ENCODE assay signal across 8 mouse cellular contexts in the genomic region with DNA sequence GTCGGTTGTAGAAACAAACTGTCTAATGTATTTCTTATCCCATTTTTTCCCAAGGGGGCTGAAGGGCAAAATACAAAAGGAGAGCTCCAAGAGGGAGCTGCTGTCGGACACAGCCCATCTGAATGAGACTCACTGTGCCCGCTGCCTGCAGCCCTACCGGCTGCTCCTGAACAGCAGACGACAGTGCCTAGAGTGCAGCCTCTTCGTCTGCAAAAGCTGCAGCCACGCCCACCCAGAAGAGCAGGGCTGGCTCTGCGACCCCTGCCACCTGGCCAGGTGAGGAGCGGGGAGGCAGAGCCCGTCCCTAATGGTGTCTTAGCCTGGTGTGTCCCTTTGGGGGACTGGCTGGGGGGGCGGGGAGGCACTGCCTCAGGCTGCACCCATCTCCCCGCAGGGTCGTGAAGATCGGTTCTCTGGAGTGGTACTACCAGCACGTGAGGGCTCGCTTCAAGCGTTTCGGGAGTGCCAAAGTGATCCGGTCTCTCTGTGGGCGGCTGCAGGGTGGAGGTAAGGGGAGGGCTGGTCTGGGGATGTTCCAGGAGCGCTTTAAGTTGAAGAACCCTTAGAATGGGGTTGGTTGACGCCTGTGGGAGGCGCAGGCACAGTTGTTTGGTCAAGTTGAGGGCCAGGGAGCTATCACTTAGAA. TPM values are rescaled to one million over a fixed set of nuclear protein-coding genes. Genes with fewer than 3 reads are reported as not detected.
A peak's percentile ranks its signal among the peaks of the same experiment; 100 is the strongest.
DNase-seq lines count a peak whose midpoint lies in the region; ATAC-seq and TF ChIP-seq lines count a peak whose summit lies in the region.

No protein-coding gene starts in this region.

- H3K9ac ChIP-seq in lung, embryonic 14.5 days = peak overlapping the region; percentile 29; the same call in 1 of the 2 replicates
- peak overlapping the region; percentile 52 for H3K9ac ChIP-seq in embryonic facial prominence, embryonic 14.5 days (ENCODE audit: low read depth, low read length)
- H3K9ac ChIP-seq in limb, embryonic 11.5 days (ENCODE audit: low read length) = peak overlapping the region; percentile 46; the same call in 1 of the 2 replicates
- no peak overlapping the region for H3K9ac ChIP-seq in neural tube, embryonic 14.5 days (replicated peaks; ENCODE audit: low read depth, low read length)

- no peak for TF ChIP-seq CTCF in lung, embryonic 14.5 days (IDR thresholded peaks at IDR 0.05; ENCODE audit: low read depth)
- no peak for TF ChIP-seq CTCF in lung, adult 2 months (IDR thresholded peaks at IDR 0.05; ENCODE audit: insufficient read depth, low read length)

- H3K4me2 ChIP-seq in lung, embryonic 14.5 days = peak overlapping the region; percentile 76
- peak overlapping the region; percentile 67 for H3K4me2 ChIP-seq in embryonic facial prominence, embryonic 14.5 days (ENCODE audit: low read depth, low read length)
- peak overlapping the region; percentile 65 for H3K4me2 ChIP-seq in limb, embryonic 11.5 days (ENCODE audit: low read depth, severe bottlenecking)
- peak overlapping the region; percentile 29; the same call in 1 of the 2 replicates for H3K4me2 ChIP-seq in neural tube, embryonic 14.5 days (ENCODE audit: low read depth, low read length)

- no peak overlapping the region for H3K27ac ChIP-seq in lung, embryonic 14.5 days (ENCODE audit: low read depth)
- H3K27ac ChIP-seq in embryonic facial prominence, embryonic 14.5 days (replicated peaks; ENCODE audit: low read depth, low read length) = no peak overlapping the region
- no peak overlapping the region for H3K27ac ChIP-seq in limb, embryonic 11.5 days (replicated peaks; ENCODE audit: low read depth, low read length)
- H3K27ac ChIP-seq in neural tube, embryonic 14.5 days (ENCODE audit: low read depth, low read length) = no peak overlapping the region

- H3K36me3 ChIP-seq in lung, embryonic 14.5 days (ENCODE audit: insufficient read depth) = no peaks in the 10 kb centered on the region
- H3K36me3 ChIP-seq in embryonic facial prominence, embryonic 14.5 days (ENCODE audit: control insufficient read depth, insufficient read depth, low read length) = no peaks in the 10 kb centered on the region
- H3K36me3 ChIP-seq in limb, embryonic 11.5 days (ENCODE audit: control insufficient read depth, insufficient read depth, low read length) = no peaks in the 10 kb centered on the region
- no peaks in the 10 kb centered on the region for H3K36me3 ChIP-seq in neural tube, embryonic 14.5 days (ENCODE audit: control insufficient read depth, insufficient read depth, low read length)

- H3K4me3 ChIP-seq in lung, embryonic 14.5 days (ENCODE audit: low read depth, low read length) = peak overlapping the region; percentile 31
- no peak overlapping the region for H3K4me3 ChIP-seq in lung, adult 2 months (replicated peaks; ENCODE audit: extremely low read depth, low read depth, low read length)
- peak overlapping the region; percentile 33 for H3K4me3 ChIP-seq in embryonic facial prominence, embryonic 14.5 days (ENCODE audit: low read depth, low read length)
- H3K4me3 ChIP-seq in limb, embryonic 11.5 days (ENCODE audit: low read depth, low read length) = peak overlapping the region; percentile 19
- H3K4me3 ChIP-seq in neural tube, embryonic 14.5 days (ENCODE audit: low read depth, low read length) = no peak overlapping the region

- no peak for TF ChIP-seq POLR2A in lung, adult 2 months (IDR thresholded peaks at IDR 0.05; ENCODE audit: borderline replicate concordance, extremely low read depth, low read depth, low read length)

- 2% methylated on average over 23 of the region's 23 CpGs for WGBS in lung, embryonic 14.5 days
- 6% methylated on average over 23 of the region's 23 CpGs for WGBS in lung, adult 2 months
- WGBS in embryonic facial prominence, embryonic 14.5 days = 1% methylated on average over 21 of the region's 23 CpGs
- WGBS in limb, embryonic 11.5 days = 2% methylated on average over 23 of the region's 23 CpGs
- 1% methylated on average over 23 of the region's 23 CpGs for WGBS in neural tube, embryonic 14.5 days

- H3K27me3 ChIP-seq in lung, embryonic 14.5 days (ENCODE audit: insufficient read depth, low read length) = no peaks in the 10 kb centered on the region
- no peaks in the 10 kb centered on the region for H3K27me3 ChIP-seq in embryonic facial prominence, embryonic 14.5 days (replicated peaks; ENCODE audit: control insufficient read depth, insufficient read depth, low read length)
- H3K27me3 ChIP-seq in limb, embryonic 11.5 days (ENCODE audit: control insufficient read depth, insufficient read depth, low read length) = peaks cover 5% of the 10 kb centered on the region
- H3K27me3 ChIP-seq in neural tube, embryonic 14.5 days (ENCODE audit: control insufficient read depth, insufficient read depth, low read length) = 0 out of 2 replicates have a peak, but pooled peaks cover 3% of the 10 kb centered on the region

- peak; percentile 41 for DNase-seq in lung, embryonic 14.5 days
- no peak for DNase-seq in lung, adult 2 months
- peak; percentile 40 for DNase-seq in embryonic facial prominence, embryonic 14.5 days (ENCODE audit: low spot score)
- peak; percentile 40 for DNase-seq in limb, embryonic 11.5 days (ENCODE audit: low spot score)
- no peak for DNase-seq in cerebellum, adult 11 months
- DNase-seq in left cerebral cortex, postnatal 25 days (ENCODE audit: low spot score in 2 of 2) = no peak
- DNase-seq in layer of hippocampus, postnatal 10 days (ENCODE audit: low spot score in 2 of 2) = no peak

- intact Hi-C loops in left cerebral cortex, postnatal 25 days (cut with DNase I) = loop anchor here (2.0 to 5.0 kb wide), 2 partner anchors 29 to 554 kb away; no protein-coding TSS in a partner anchor

- H3K9me3 ChIP-seq in lung, embryonic 14.5 days (ENCODE audit: low read depth, low read length) = no peaks in the 10 kb centered on the region
- no peaks in the 10 kb centered on the region for H3K9me3 ChIP-seq in embryonic facial prominence, embryonic 14.5 days (ENCODE audit: control insufficient read depth, low read length)
- H3K9me3 ChIP-seq in limb, embryonic 11.5 days (ENCODE audit: control insufficient read depth, low read length) = no peaks in the 10 kb centered on the region
- no peaks in the 10 kb centered on the region for H3K9me3 ChIP-seq in neural tube, embryonic 14.5 days (ENCODE audit: control insufficient read depth, low read length)

- ATAC-seq in lung, embryonic 14.5 days (ENCODE audit: insufficient read depth) = peak; percentile 63; the same call in 1 of the 2 replicates
- ATAC-seq in embryonic facial prominence, embryonic 14.5 days (ENCODE audit: low read depth) = peak; percentile 59
- peak; percentile 47; the same call in 1 of the 2 replicates for ATAC-seq in limb, embryonic 11.5 days (ENCODE audit: insufficient number of reproducible peaks, low FRiP score, low TSS enrichment, low read depth)
- peak; percentile 44; the same call in 1 of the 2 replicates for ATAC-seq in neural tube, embryonic 14.5 days (ENCODE audit: low read depth)

- no peaks in the 10 kb centered on the region; the same call in 1 of the 2 replicates for H3K4me1 ChIP-seq in lung, embryonic 14.5 days (ENCODE audit: insufficient read depth)
- peaks cover 9% of the 10 kb centered on the region; the same call in 1 of the 2 replicates for H3K4me1 ChIP-seq in lung, adult 2 months (ENCODE audit: control insufficient read depth, insufficient read depth, low read length)
- H3K4me1 ChIP-seq in embryonic facial prominence, embryonic 14.5 days (ENCODE audit: control insufficient read depth, insufficient read depth, low read length) = peaks cover 9% of the 10 kb centered on the region; the same call in 1 of the 2 replicates
- H3K4me1 ChIP-seq in limb, embryonic 11.5 days (ENCODE audit: control insufficient read depth, insufficient read depth, low read length) = 0 out of 2 replicates have a peak, but pooled peaks cover 3% of the 10 kb centered on the region
- H3K4me1 ChIP-seq in neural tube, embryonic 14.5 days (ENCODE audit: control insufficient read depth, insufficient read depth, low read length) = peaks cover 4% of the 10 kb centered on the region; the same call in 1 of the 2 replicates

RNA-seq across cellular contexts. Expression of gene Mlph, which starts 13.2 kb away (rescaled TPM):
- 0.39 and 0.42 TPM in 2 replicates for polyA plus RNA-seq in lung, embryonic 14.5 days (2014; fragmentation: Nextera tagmentation; extraction: Ambion mirVana)
- polyA plus RNA-seq in lung, adult 2 months (2012; rRNA removed) = 10.3 and 13.5 TPM in 2 replicates
- polyA plus RNA-seq in embryonic facial prominence, embryonic 14.5 days (2014; fragmentation: Nextera tagmentation; extraction: Ambion mirVana) = 0.86 and 1.1 TPM in 2 replicates
- polyA plus RNA-seq in limb, embryonic 11.5 days (2014; fragmentation: Nextera tagmentation; extraction: Ambion mirVana) = 0.08 and 0.17 TPM in 2 replicates
- polyA plus RNA-seq in neural tube, embryonic 14.5 days (2014; fragmentation: Nextera tagmentation; extraction: Ambion mirVana) = 0.26 TPM in 1 of 2 replicates, not detected in the other
- 1 to 10 TPM in 1 of 2 experiments, under 1 TPM in 1; 0.85 to 1.3 TPM for total RNA-seq in left cerebral cortex, postnatal 25 days (2021)
- under 1 TPM; 0.41 to 0.47 TPM for total RNA-seq in layer of hippocampus, postnatal 10 days (2021)

RNA-seq across cellular contexts. Expression of gene Prlh, which starts 24.9 kb away (rescaled TPM):
- not detected in 2 replicates for polyA plus RNA-seq in lung, embryonic 14.5 days (2014; fragmentation: Nextera tagmentation; extraction: Ambion mirVana)
- not detected in 2 replicates for polyA plus RNA-seq in lung, adult 2 months (2012; rRNA removed)
- polyA plus RNA-seq in embryonic facial prominence, embryonic 14.5 days (2014; fragmentation: Nextera tagmentation; extraction: Ambion mirVana) = not detected in 2 replicates
- not detected in 2 replicates for polyA plus RNA-seq in limb, embryonic 11.5 days (2014; fragmentation: Nextera tagmentation; extraction: Ambion mirVana)
- polyA plus RNA-seq in neural tube, embryonic 14.5 days (2014; fragmentation: Nextera tagmentation; extraction: Ambion mirVana) = not detected in 2 replicates
- total RNA-seq in left cerebral cortex, postnatal 25 days (2021) = not detected
- not detected for total RNA-seq in layer of hippocampus, postnatal 10 days (2021)

RNA-seq across cellular contexts. Expression of gene Rab17, which starts 41.4 kb away (rescaled TPM):
- 1.7 and 2.3 TPM in 2 replicates for polyA plus RNA-seq in lung, embryonic 14.5 days (2014; fragmentation: Nextera tagmentation; extraction: Ambion mirVana)
- 1.2 and 1.7 TPM in 2 replicates for polyA plus RNA-seq in lung, adult 2 months (2012; rRNA removed)
- 2.4 and 2.5 TPM in 2 replicates for polyA plus RNA-seq in embryonic facial prominence, embryonic 14.5 days (2014; fragmentation: Nextera tagmentation; extraction: Ambion mirVana)
- polyA plus RNA-seq in limb, embryonic 11.5 days (2014; fragmentation: Nextera tagmentation; extraction: Ambion mirVana) = 0.44 and 1.0 TPM in 2 replicates
- 0.13 TPM in 1 of 2 replicates, not detected in the other for polyA plus RNA-seq in neural tube, embryonic 14.5 days (2014; fragmentation: Nextera tagmentation; extraction: Ambion mirVana)
- under 1 TPM in 1 of 2 experiments, not detected in 1; 0.41 TPM for total RNA-seq in left cerebral cortex, postnatal 25 days (2021)
- total RNA-seq in layer of hippocampus, postnatal 10 days (2021) = under 1 TPM in 1 of 2 experiments, not detected in 1; 0.40 TPM

Comparison
In these comparisons a context has a peak if more than half of its experiments do, and no peak if none do; other contexts are left out.
1. DNase-seq: peak in lung, embryonic 14.5 days (single experiment), embryonic facial prominence, embryonic 14.5 days (single experiment) and limb, embryonic 11.5 days (single experiment); none in lung, adult 2 months (single experiment), cerebellum, adult 11 months (single experiment), left cerebral cortex, postnatal 25 days (0 of 2) and layer of hippocampus, postnatal 10 days (0 of 2).
2. H3K4me3 ChIP-seq: peak in lung, embryonic 14.5 days (single experiment), embryonic facial prominence, embryonic 14.5 days (single experiment) and limb, embryonic 11.5 days (single experiment); none in lung, adult 2 months (single experiment) and neural tube, embryonic 14.5 days (single experiment).
3. Peak in every context shown above with its lines, with median percentiles within 50 percentile points of each other: ATAC-seq and H3K4me2 ChIP-seq.